Mouse (Mus musculus) layer of hippocampus, postnatal 14 days (tissue): Measurements from ENCODE around the gene Gprc5c. TPM values are rescaled to one million over a fixed set of nuclear protein-coding genes. Genes with fewer than 3 reads are reported as not detected.

ENCODE experiments used
- DNase-seq, 2 experiments: peaks; one replicate each; pipeline ENCODE4 v3.0.0; 2021 to 2022; ENCODE audit warnings: low spot score in 2 of 2, mixed read lengths in 1 of 2
- long read RNA-seq, 2 experiments: library from polyadenylated mRNA; stranded (forward); transcript quantifications; one replicate each; pipeline ENCODE4 v2.0.0; 2021
- total RNA-seq, 2 experiments: library from RNA; stranded (reverse); gene quantifications; 2 replicates each; pipeline ENCODE4 v1.2.3; 2021

The Gprc5c gene
- total RNA-seq, result 1 to 10 TPM; 4.7 to 6.0 TPM
- long read RNA-seq, experiment 1, partial matches to known transcripts, result 1 of 4 reads
- long read RNA-seq, experiment 1, other reads (novel, unspliced or antisense), result 1 of 4 reads
- long read RNA-seq, experiment 2, partial matches to known transcripts, result 0 of 6 reads
- long read RNA-seq, experiment 2, other reads (novel, unspliced or antisense), result 2 of 6 reads

GRCm38 (mm10) chr11:114850452-114851268 is at the start of gene Gprc5c:
Gene Gprc5c (plus strand): TSS chr11:114851152.
- DNase-seq, result no peak

GRCm38 (mm10) chr11:114801906-114802305 is 49.0 kb upstream of the Gprc5c start:
- no peak for DNase-seq

DNA sequence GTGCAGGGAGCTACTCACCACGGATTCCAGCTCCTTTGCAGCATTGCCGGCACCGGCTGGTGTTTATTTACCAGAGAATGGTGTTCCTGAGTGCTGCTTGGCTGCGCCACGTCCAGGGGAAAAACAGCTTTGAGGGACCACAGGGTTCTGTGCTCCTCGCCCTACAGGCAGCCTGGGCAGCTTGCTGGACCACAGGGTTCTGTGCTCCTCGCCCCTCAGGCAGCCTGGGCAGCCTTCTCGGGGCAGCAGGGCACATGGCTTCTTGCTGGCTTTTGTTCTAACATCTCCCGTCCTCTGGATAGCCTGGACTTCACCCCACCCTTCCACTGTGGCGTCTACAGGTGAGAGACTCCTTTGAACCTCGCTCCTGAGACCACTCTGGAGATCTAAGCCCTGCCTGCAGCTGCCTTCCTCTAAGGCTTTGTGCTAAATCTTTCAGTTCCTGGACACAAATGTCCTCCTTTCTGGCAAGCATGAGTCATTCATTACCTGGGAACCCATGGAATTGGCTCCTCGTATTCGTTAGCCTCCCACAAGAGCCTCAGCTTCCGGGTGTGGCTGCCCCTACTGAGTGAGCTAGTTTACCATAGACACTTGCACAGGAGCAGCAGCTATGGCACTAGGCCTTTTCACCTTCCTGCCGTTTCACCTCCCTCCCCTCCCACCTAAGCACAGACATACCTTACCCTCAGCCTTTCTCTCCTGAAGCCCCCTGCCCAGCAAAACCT is 48.2 kb upstream of the Gprc5c start:
- no peak for DNase-seq

DNA sequence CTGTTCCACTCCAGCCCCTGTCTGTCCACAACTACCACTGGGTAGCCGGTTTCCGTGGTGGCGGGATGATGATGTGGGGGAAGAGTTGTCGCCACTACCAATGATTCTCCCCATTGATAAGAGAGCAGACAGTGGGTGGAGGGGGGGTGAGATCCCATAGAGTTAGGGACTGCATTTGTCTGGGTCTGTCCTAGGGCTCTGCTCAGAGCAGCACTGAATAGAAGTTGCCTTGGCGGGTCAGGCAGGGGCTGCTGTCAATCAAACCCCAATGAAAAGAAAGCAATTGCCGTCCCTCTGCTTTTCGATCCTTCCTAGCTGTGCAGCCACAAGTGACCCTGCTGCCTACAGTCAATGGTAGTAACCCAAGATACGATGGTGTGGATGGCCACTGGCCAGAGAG is 47.0 kb upstream of the Gprc5c start:
- no peak for DNase-seq

- no peak for DNase-seq
Observed at GRCm38 (mm10) chr11:114807025-114807424, 43.9 kb upstream of the Gprc5c start.

- no peak for DNase-seq
Observed at GRCm38 (mm10) chr11:114807686-114808427, 43.1 kb upstream of the Gprc5c start.

DNA sequence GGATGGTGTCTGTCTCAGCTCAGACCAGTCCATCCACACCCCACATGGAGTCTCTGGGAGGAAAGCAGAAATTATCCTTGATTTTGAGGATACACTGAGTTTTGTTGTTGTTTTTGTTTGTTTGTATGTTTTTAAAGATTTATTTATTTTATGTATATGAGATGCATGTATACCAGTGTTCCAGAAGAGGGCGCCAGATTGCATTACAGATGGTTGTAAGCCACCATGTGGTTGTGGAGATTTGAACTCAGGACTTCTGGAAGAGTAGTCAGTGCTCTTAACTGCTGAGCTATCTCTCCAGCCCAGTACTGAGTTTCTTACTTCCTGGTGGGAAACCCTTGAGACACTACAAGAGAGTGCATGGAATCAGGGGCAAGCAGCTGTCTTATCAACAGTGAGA is 41.6 kb upstream of the Gprc5c start:
- DNase-seq, result no peak

DNA sequence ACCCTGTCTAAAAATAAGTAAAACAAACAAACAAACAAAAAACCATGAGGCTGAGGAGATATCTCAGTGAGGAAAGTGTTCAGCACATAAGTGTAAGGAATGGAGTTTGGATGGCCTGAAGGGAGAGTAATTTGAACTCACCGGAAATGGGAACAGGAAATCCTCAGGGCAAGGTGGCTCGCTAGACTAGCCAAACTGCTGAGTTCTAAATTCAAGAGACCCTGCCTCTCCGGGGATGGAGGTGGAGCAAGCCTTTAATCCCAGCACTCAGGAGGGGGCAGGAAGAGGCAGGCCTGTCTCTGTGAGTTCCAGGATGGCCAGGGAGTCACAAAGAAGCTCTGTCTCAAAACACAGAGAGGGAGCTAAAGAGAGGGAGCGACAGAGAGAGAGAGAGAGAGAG is 40.6 kb upstream of the Gprc5c start:
- no peak for DNase-seq

DNA sequence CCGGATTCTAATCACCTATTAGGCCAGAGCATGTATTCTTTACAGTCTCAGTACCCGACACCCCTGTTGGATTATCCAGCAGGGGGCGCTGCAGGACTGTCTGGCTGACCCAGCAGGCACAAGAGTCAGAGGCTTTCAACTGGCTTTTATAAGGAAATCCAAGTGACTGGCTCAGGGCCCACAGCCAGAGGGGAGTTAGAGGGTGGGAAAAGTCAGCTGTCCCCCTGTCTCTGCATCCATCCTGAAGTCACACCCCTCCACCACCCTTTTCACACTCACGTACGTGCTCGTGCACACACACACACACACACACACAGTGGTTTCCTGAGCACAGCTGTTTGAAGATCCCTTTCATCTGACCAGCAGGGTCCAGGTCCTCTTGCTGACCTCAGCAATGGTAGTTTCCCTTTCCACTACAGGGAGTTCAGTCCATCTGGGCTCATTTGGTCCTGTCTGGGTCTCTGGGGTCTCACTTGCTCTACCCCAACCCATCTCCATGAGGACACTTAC is 38.2 kb upstream of the Gprc5c start:
- DNase-seq, result peak; percentile 90 to 94

DNA sequence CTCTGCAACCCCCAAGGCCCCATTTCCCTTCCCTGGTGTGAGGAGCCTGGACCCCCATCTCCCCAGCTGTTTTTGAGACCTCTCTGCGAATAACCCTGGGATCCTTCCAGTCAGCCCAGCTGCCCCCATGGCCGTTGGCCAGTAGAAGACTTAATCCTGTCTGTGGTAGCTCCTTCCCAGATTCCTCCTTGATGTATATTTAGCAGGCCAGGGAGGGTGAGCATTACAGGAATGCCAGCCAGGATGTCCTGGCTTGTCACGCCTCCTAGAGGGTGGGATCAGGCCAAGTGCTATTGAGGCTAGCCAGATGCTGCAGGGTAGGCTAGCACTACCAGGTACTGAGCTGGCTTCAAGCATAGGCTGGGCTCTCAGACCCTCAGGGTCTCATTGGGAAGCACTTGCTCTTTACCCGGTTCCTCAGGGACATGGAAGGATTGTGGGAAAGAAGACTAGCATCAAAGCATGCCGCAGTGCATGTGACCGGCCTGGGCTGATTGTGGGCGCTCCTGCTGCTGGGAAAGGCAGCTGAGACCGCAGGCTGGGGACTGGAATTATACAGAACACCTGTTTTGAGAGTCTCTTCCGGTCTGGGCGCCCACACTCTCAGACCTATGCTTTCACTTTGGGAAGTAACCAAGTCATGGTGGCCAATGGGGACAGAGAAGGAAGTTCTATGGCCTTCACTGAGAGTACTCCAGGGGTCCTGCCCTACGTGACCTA is 35.9 kb upstream of the Gprc5c start:
- no peak for DNase-seq

- DNase-seq, result no peak
Observed at GRCm38 (mm10) chr11:114816934-114817333, 34.0 kb upstream of the Gprc5c start.

DNA sequence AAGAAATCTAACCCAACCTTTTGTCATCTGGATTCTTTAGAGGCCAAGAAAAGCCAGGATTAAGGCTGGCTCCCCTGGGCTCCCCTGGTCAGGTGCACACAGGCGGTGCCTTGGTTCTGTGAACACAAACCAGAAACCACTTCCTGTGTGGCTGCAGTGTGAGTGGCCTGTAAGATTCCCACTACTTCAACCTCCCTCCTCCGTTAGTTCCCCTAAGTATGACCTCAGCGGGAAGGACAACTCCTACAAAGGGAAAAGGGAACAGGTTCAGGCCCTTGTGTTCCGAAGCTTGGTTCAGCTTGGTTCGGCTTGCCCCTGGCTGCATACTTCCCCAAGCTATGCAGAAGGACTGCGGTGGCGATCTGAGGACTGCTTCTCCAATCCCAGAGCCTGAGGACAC is 32.8 kb upstream of the Gprc5c start:
- DNase-seq, result no peak

DNA sequence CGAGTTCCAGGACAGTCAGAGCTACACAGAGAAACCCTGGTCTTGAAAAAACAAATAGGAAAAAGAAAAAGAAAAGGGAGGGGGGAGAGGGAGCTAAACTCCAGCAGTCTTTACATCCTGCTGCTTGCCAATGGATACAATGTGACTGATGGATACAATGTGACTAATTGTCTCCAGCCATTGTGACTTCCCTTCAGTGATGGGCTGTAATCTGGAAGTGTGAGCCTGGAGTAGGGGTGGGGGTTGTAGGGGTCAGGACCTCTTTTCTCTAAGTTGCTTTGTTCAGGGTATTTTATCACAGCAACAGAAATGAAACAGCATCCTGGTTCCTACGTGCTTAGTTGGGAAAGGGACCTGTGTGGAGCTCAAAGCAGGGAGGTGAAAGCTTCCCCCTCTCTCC is 31.8 kb upstream of the Gprc5c start:
- DNase-seq, result no peak

DNA sequence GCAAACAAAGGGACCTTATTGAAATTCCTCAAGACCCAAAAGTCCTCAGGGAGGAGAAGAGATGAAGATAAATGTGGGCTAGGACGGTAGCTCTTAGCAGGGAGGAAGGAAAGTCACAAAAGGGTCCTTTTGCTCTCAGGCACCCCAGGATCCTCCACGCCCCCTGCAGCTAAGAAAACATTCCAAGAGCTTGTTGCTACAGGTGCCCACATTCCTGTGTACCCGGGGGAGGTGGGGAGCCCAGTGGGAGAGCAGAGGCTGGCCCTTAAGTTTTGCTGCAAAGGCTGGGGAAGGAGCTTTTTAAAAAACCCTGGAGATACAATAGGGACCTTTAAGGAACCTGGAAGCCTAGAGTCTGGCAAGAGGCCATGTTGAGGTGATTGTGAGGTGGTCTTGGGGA is 30.5 kb upstream of the Gprc5c start:
- no peak for DNase-seq

DNA sequence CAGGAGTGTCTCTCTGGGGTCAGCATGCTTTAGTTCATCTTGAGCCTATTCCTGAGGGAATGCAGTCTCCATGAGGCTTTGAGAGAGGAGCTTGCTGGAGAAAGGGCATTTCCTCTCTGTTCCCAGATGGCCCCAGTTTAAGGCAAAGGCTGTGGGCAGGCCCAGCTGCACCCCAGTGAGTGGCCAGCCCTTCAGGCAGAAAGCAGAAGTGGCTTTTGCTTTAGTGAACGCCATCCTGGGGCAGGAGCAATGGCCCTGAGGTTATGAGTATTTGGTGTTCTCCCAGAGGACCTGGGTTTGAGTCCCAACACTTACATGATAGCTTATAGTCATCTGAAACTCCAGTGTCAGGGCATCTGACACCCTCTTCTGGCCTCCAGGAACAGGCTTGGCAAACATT is 29.6 kb upstream of the Gprc5c start:
- DNase-seq, result no peak

DNA sequence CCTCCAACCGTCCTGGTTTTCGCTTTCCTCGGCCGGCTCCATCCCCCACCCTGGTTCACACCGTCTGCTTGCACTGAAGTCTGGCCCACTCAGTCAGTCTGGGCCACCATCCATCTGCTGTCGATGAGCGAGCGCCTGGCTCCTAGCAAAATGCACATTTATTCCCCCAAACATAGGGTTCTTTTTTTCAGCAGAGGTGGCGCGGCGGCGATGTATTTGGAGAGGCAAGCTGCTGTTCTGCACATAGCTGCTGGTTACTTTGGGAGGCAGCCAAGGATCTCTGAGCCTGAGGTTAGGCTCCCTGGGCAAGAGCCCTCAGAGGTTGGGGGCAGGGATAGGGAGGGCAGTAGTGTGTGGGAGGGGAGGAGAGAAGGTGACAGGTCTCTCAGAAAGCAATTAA is 28.2 kb upstream of the Gprc5c start:
- DNase-seq, result peak; percentile 76 to 88

DNA sequence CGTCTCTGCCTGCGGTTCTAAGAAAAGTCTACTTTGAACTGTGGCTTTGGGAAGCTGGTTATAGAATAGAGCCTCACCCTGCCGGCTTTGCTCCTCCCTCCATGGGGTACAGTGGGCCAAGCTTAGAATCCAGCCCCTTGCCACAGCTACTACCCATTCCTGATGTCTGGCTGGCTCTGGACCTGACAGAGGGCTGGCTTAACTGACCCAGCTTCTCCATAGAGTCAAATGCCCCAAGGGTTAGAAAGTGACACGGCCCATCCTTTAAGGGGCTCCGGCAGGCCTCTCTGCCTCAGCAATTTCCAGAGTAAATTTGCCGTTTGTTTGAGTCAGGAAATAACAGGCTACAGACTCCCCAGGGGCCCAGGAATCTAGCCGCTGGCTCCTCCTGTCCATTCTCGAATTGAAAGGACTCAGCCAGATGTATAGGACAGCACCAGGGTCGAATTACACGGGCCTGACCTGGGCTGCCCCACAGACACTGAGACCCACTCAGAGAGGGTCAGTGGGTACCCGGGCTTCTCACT is 27.7 kb upstream of the Gprc5c start:
- no peak for DNase-seq

GRCm38 (mm10) chr11:114826686-114827085 is 24.3 kb upstream of the Gprc5c start:
- DNase-seq, result no peak

GRCm38 (mm10) chr11:114829499-114830432 is 21.2 kb upstream of the Gprc5c start:
- no peak for DNase-seq
